Mouse (Mus musculus): ENCODE measurements around the gene Slc35g1.
A peak's percentile ranks its signal among the peaks of the same experiment; 100 is the strongest.
"Not testable (repeated sequence)": the region's sequence is repeated elsewhere in the genome, so short reads cannot be mapped to it uniquely, and the experiment has no call there.

Slc35g1 gene

GRCm38 (mm10) chr19:38395701-38396632 lies at the start of gene Slc35g1:
Gene Slc35g1 (plus strand): TSS chr19:38395980.
- peak; percentile 33 for DNase-seq (ENCODE audit: low read depth, low spot score)

- peak; percentile 58 for DNase-seq (ENCODE audit: low read depth, low spot score)
These were observed 47.3 kb upstream of the Slc35g1 start for GRCm38 (mm10) chr19:38348271-38349012.

- DNase-seq (ENCODE audit: low read depth, low spot score) = no peak
These were observed 46.8 kb upstream of the Slc35g1 start for GRCm38 (mm10) chr19:38349013-38349341.

GRCm38 (mm10) chr19:38351202-38351601 lies 44.6 kb upstream of the Slc35g1 start:
- DNase-seq (ENCODE audit: low read depth, low spot score) = no peak

GRCm38 (mm10) chr19:38351728-38352127 lies 44.1 kb upstream of the Slc35g1 start:
- no peak for DNase-seq (ENCODE audit: low read depth, low spot score)

- DNase-seq (ENCODE audit: low read depth, low spot score) = no peak
These were observed 43.2 kb upstream of the Slc35g1 start for GRCm38 (mm10) chr19:38352495-38353130.

- DNase-seq (ENCODE audit: low read depth, low spot score) = no peak
These were observed 41.5 kb upstream of the Slc35g1 start for GRCm38 (mm10) chr19:38354279-38354678.

- DNase-seq (ENCODE audit: low read depth, low spot score) = peak; percentile 47
These were observed 40.9 kb upstream of the Slc35g1 start for GRCm38 (mm10) chr19:38354819-38355360.

GRCm38 (mm10) chr19:38356211-38356828 lies 39.5 kb upstream of the Slc35g1 start:
- DNase-seq (ENCODE audit: low read depth, low spot score) = no peak

- no peak for DNase-seq (ENCODE audit: low read depth, low spot score)
These were observed 37.7 kb upstream of the Slc35g1 start for GRCm38 (mm10) chr19:38357956-38358623.

GRCm38 (mm10) chr19:38359287-38359686 lies 36.5 kb upstream of the Slc35g1 start:
- DNase-seq (ENCODE audit: low read depth, low spot score) = no peak

GRCm38 (mm10) chr19:38361850-38362249 lies 33.9 kb upstream of the Slc35g1 start:
- no peak for DNase-seq (ENCODE audit: low read depth, low spot score)

- no peak for DNase-seq (ENCODE audit: low read depth, low spot score)
These were observed 32.4 kb upstream of the Slc35g1 start for GRCm38 (mm10) chr19:38363358-38363757.

GRCm38 (mm10) chr19:38363879-38364659 lies 31.7 kb upstream of the Slc35g1 start:
- DNase-seq (ENCODE audit: low read depth, low spot score) = no peak

- no peak for DNase-seq (ENCODE audit: low read depth, low spot score)
These were observed 30.7 kb upstream of the Slc35g1 start for GRCm38 (mm10) chr19:38364939-38365614.

GRCm38 (mm10) chr19:38372460-38373102 lies 23.2 kb upstream of the Slc35g1 start:
- DNase-seq (ENCODE audit: low read depth, low spot score) = no peak

- no peak for DNase-seq (ENCODE audit: low read depth, low spot score)
These were observed 22.4 kb upstream of the Slc35g1 start for GRCm38 (mm10) chr19:38373371-38373770.

GRCm38 (mm10) chr19:38383769-38384168 lies 12.0 kb upstream of the Slc35g1 start:
- no peak for DNase-seq (ENCODE audit: low read depth, low spot score)

- DNase-seq (ENCODE audit: low read depth, low spot score) = not testable (repeated sequence)
These were observed 8.8 kb upstream of the Slc35g1 start for GRCm38 (mm10) chr19:38387021-38387420.

Measured in WW6 (cell line).